Mouse (Mus musculus): ENCODE measurements around the gene Postn. TPM values are rescaled to one million over a fixed set of nuclear protein-coding genes. Genes with fewer than 3 reads are reported as not detected.

The Postn gene
- total RNA-seq, 1 experiment from 2014 or later = not detected

DNA sequence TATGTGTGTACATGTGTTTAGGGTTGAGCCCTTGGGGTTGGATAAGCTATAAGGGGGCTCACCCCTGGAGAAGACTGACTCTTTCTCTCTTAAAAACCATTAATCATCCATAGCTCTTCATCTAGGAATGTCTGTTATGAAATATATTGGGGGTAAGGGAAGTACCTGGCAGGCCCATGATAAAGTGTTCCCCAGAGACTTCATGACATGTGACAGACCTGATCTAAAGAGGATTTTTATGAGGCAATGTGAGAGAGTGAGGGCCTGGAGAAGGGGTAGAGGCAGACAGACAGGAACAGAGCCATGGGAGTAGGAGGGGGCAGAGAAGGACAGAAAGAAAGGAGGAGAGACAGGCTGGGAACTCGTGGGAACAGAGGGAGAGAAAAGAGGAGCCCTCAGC, 53.5 kb downstream of the Postn start:
- no peak for ATAC-seq (replicated peaks; ENCODE audit: low read depth, poor library complexity, severe bottlenecking)

DNA sequence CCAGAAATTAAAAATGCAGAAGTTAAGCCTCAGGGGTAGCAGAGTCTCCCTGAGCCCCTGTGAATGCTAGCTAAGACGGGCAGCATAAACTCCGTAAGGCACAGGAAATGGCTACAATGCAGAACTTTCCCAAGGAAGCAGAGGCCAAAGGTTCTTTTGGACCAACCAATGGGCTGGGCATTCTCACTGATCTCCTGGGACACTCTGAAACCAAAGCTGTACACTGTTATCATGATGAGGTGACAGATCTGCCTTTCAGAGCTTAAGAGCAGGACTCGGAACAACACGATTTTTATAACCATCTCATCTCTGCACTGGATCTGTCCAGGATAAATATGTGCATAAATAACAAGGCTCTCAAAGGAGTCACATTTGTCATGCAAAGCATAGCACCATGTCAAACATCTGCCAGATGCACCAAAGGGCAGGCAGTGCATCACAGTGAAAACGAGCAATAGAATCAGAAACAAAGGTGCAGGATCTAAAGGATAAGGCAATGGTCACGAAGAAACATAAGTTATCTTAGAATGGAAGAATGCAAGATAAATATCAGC, 57.0 kb downstream of the Postn start:
- no peak for ATAC-seq (replicated peaks; ENCODE audit: low read depth, poor library complexity, severe bottlenecking)

DNA sequence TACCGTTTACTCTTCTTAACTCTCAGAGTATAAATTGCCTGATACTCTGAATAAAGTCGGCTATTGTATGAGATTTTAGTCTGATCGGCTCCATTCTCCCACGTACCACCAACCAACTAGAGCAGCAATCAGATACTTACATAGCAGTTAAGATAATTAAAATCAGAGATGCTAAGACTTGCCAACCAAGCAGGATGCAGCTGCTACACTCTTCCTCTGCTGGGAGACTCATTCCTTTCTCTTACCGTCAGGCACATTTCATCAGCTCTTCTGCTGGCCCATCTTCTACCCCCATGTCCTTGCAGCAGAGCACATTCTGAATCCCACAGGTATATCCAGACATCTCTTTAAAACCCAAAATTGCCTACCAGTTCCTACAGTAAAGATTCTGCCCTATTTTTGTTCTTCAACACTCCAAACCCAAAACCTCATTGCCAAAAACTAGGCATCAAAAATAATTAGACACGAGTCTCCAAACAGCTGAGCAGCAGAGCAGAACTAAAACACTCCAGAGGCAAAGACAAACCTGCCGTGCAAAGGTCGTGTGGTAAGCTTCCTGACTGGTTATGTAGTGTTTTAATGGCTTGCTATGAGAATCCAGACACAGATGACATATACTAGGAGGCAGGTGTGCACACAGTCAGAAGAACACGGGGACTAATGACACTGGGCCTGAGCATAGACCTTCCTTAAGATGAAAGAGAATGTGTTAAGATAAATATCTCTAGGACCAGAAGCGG, 59.5 kb downstream of the Postn start:
- ATAC-seq (replicated peaks; ENCODE audit: low read depth, poor library complexity, severe bottlenecking) = no peak

DNA sequence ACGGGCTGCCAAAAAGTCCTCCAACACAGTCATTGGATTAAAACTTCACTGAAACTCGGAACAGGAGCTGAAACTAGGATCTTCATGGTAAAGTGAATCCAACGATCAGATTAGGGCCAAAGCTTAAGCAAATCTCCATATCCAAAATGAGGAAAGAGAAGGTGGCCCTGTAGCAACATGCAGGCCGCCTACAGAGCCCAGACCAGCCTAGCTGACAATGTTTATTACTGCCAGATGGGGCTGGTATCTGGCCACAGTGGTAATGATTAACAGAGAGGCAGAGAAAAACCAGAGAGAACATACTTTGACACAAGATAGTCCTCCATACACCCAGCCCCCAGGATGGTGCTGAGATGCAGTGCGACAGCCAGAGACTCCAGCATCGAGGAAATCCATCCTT, 60.1 kb downstream of the Postn start:
- no peak for ATAC-seq (replicated peaks; ENCODE audit: low read depth, poor library complexity, severe bottlenecking)

DNA sequence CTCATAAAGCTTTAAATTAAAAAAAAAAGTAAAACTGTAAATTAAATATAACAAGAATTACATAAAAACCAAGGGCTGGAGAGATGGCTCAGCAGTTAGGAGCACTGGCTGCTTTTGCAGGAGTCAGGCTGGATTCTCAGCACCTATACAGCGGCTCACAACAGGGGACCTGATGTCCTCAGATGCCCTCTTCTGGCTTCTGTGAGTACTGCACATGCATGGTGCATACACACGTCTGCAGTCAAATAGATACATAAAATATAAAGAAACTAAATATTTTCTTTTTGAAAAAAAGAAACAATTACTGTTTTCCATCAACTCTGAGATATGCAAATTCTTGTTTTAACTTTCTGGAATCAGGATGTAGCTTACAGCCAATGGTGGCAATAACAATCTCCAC, 60.8 kb downstream of the Postn start:
- ATAC-seq (replicated peaks; ENCODE audit: low read depth, poor library complexity, severe bottlenecking) = no peak

DNA sequence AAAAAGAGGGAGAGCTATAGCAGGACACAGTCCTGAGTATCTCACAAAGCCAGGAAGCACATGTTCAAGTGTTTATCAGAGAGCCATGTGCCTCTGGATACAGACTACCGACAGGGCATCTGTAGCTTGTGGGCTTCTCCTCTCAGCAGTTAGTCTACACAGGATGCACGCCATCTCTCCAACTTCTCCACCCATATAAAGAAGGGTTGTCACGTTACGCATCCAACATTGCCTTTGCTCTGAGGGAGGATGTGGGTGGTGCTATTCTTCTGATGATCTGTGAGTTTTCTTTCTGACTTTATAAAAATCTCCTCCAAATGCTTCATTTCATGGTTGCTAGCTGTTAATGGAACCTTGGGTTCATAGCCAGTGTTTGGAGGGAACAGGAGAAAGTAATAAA, 63.2 kb downstream of the Postn start:
- ATAC-seq (replicated peaks; ENCODE audit: low read depth, poor library complexity, severe bottlenecking) = no peak

DNA sequence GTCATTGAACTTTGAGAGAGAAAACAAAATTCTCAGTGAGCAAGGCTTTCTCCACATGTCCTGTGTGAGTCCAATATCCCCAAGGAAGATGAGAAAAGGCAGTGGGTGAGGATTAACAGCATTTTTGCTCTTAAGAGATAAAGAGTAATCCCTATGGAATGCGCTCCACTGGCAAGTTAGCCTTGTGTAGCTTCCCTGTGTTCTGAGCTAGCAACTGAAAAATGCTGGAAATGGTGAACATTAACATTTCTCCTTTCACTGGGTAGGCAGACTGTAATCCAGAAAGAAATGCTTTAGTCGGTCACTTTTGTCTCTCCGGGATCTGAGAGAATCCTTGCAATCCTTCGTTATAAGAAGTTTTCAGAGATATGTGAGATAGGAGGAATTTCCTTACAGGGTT, 70.8 kb downstream of the Postn start:
- ATAC-seq (replicated peaks; ENCODE audit: low read depth, poor library complexity, severe bottlenecking) = no peak

DNA sequence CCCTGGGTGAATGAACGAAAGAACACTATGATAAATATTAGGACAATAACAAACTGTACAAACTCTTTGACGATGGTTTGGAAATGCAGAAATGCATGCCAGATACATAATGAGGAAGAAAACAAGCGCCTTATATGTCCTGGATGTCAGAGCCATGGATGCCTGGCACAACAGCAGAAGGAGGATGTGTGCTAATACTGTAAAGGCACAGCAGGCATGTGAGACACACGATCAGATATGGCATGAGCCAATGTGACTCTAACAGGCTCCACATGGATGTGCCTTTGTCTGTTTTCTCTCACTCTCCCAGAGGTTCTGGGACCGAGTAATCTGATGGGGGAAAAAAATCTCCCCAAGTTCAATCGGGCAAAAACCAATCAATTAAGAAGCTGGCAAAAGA, 71.3 kb downstream of the Postn start:
- ATAC-seq (replicated peaks; ENCODE audit: low read depth, poor library complexity, severe bottlenecking) = no peak

DNA sequence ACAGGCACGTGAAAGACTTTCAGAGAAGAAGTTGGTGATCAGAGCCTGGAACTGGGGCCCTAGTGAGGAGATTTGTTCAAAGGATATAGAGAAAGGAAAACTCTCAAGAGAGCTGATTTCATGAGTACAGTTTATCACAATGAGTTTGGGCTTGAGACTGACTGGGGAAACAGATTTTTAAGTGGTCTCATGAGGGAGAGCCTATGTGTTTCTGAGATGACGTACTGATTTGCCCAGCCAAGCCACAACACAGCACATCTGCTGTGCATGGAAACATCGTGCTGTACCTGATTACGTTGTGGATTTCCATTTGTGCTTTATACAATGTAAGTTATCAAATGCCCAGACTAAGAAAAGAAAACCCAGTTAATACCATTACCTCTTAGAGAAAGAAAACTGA, 71.7 kb downstream of the Postn start:
- ATAC-seq (replicated peaks; ENCODE audit: low read depth, poor library complexity, severe bottlenecking) = no peak

DNA sequence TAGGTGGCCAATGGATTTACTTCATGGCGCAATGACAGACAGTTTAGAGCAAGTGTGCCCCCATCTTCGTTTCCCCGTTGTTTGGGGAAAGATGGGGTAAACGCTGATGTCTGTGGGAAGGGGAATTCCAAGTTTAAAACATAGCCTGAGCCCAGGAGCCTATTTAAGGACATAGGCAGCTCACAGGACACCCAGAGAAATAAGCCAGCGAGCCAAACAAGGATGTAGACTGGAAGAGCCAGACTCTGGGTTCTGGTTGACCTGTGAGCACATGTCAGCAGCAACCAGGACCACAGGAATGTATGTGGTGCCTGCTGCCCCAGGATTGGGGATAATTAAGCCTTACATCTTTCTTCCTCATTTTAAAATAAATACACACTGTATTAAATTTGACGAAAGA, 73.7 kb downstream of the Postn start:
- ATAC-seq (replicated peaks; ENCODE audit: low read depth, poor library complexity, severe bottlenecking) = no peak

DNA sequence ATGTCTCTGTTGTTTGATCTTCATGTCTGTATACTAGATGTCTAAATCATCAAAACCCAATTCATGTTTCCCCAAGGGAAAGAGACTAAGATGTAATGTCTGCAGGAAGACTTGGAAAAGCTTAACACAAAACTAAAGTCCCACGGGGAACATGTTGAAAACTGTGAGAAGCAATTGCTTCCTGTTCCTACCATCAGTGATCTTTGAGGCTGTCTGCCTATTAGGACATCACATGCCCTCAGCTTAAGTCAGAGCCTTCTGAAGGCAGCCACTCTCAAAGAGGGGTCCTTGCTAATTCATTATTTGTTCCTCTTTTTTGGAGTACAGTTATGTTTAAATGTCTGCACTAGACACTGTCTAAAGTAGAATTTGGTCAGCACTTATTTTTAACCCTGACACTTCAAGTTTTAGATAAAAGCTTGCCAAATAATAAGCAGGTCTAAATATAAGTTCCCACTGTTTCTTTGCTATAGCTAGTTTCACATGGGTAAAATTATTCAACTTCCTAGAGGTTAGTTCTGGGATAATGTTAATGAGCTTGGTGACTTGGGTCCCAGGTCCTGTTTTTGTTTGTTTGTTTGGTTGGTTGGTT, 75.6 kb downstream of the Postn start:
- peak; percentile 56; the same call in 1 of the 2 replicates for ATAC-seq (replicated peaks; ENCODE audit: low read depth, poor library complexity, severe bottlenecking)

Other genes starting within 250 kb of the Postn start
- gene Trpc4, start 205.1 kb upstream of the Postn start, total RNA-seq (2017) = not detected in 2 replicates